Mouse (Mus musculus) right cerebral cortex, postnatal 10 days (tissue): Measurements from ENCODE around the gene Cnksr1.
A peak's percentile ranks its signal among the peaks of the same experiment; 100 is the strongest.

Experiments
- DNase-seq, 2 experiments: peaks; one replicate each; pipeline ENCODE4 v3.0.0; 2021; ENCODE audit warnings: low spot score in 2 of 2

Cnksr1 gene

DNA sequence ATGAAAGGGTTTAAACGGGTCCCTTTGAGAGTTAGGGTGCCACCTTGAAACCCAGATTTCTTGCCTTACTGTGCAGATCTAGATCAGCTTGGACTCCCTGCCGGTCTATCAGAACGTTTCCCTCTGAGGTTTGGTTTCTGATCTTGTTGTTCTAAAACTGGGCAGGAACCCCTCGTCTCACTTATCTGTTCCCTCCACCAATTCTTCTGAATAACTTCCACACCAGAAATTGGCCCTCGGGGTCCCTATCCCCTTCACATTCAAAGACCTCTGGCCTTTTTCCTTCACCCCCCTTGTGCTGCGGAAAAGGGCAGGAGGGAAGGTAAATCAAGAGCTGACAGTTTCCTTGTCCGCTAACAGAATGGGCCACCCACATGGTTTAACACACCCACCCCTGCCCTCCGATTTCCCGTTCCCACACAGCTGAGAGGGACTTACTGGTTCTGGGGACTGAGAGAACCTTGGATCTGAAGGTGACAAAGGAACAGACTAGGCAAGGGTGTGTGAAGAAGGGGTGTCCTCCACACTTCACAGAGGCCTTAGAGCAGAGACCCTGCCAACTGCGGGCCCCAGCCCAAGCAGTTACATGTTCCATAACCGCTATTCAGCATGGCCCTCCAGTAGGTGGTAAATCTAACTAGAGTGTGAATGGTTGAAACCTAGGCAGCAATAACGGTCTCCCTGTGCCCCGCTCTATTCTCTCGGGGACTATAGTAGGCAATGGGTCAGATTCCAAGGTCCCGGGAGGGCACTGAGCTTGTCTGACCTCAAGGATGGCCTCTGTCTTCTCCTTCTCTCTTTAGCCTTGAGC, 14.9 kb upstream of the Cnksr1 start:
- no peak for DNase-seq

DNA sequence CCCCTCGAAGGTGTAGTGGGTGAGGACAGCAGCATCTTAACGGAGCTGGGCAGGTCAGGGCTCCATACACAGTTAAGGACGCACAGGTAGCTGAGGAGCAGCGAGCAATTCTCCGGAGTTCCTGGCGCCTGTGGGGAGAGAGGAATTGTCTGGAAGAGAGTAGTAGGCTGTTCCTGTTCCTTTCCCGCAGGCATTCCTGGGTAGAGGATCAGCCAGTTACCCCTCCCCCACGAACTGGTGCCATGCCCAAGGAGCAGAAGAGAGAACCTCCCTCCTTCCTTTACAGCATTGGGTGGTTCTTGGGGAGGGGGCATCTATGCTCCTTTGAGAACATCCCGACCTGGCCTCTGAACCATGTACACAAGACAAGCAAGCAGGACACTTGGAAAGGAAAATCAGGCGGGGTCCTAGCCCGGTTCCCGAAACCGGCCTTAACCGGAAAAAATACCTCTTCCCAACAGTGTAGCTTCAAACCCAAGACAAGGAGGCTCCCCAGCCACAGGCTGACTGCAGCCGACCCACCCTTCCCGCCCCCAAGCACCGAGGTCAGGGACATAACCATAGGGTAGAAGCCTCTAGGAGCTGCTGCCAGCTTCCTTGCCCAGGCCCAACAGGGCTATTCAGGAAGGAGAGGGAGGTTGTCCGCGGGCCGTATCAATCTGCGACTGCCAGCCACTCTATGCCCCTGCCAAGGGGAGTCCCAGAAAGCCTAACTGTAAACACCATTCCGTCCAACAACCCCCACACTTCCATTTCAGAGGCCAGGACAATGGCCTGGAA, 14.1 kb upstream of the Cnksr1 start:
- peak in 1 of 2 experiments; percentile 35 for DNase-seq

- peak; percentile 72 to 76 for DNase-seq
Measured at GRCm38 (mm10) chr4:134251241-134252130, 13.3 kb upstream of the Cnksr1 start.

DNA sequence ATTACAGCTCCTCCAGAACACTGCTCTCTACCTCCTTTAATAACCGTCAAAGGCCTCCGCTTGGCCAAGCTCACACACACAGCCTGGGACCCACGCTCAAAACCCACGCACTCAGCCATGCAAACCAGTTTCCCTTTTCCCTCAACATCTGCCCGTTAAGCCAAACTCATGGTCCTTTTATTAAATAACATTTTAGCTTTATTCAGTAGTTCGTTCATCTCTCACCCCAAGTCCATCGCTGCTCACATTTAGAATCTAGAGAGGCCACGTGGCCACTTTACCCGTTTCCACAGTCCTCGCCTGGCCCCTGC, 12.7 kb upstream of the Cnksr1 start:
- no peak for DNase-seq

DNA sequence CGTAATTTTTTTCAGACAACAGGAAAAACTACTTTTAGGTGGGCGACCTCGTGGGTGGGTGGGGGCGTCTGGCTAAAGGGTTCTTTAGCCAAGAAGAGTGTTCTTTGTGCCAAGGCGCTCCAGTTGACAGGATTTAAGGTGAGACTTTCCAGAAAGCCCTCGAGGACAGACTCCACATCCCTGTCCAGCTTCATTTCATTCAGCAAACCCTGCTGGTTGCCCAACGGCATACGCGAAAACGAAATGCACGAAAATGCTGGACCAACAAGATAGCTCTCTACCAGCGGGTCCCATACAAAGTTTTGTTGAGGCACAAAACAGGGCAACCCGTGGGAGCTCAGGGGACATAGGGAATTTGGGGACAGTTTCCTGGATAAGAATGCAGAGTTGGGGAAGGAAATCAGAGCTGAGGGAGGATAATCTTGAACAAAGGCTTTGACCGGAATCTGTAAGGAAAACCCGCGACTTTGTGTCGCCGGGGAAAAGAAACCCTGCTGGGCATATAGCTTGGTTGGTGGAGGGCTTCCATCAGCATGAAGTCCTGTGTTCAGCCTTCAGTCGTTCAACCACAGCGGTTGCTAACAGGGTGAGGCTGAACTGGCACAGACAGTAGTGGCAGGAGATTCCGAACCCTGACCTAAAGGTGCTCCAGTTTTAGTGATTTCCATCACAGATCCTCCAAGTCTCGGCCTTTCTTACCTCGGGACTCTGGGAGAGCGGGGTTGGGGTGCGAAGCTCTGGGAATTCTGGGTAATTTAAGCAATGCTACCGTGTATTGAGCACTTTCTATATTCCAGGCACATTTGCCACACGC, 12.1 kb upstream of the Cnksr1 start:
- DNase-seq, result no peak

DNA sequence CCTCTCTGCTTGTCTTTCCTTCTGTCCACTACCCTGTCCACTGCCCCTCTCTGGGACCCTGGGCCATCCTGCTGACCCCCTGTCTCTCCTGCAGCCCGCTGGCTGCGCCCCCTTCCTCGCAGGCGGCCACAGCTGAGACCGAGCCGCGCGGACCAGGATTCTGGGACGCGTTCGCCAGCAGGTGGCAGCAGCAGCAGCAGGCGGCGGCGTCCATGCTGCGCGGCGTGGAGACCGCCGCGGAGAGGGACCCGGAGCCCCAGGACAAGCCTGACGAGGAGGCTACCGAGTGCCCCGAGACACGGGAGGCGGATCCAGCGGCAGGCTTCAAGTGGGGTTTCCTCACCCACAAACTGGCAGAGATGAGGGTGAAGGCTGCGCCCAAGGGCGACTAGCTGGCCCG, 11.5 kb upstream of the Cnksr1 start:
- DNase-seq, result peak; percentile 75 to 82

DNA sequence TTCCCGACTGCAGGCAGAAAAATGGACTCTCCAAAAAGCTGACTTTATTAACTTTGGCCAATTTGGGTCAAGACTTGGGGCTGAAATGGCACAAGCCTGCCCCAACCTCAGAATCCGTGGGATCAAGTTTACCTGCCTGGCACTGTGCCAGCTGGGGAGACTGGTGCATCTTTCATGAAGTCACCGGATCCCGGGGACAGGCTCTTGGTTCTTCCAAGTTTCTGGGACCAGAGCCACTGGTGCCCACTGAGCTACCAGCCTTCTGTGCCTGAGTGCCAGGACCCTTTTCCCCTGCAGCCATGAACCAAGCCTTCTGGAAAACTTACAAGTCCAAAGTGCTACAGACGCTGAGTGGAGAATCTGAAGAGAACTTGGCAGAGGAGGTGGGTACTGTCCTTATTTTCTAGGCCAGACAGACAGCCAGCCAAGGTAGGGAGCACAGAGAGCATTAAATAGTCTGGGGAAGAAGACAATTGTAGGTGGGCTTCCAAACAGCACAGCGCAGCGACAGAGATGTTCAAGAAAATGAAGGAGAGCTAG, 8.6 kb upstream of the Cnksr1 start, which contains the start of gene Gm30191:
Gm30191 (plus strand) TSS at position 217 of the 540 bp plus-strand sequence.
- DNase-seq, result peak in 1 of 2 experiments; percentile 44

DNA sequence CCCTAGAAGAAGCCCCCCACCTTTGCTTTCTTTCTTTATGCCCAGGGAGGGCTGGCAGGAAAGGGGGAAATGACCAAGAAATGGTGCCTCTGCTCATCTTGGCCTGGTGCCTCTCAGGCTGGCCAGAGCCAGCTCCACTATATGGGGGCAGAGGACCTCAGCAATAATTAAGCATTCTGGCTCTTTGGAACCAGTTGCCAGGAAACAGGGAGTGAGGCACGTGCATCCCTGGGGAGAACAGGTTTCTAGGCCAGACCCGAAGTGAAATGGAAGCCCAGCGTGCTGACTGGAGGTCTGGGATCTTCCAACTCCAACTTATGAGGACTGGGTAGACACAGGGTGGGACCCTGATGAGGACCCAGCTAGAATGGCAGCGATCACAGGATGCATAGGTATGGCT, 8.1 kb upstream of the Cnksr1 start:
- DNase-seq, result no peak

DNA sequence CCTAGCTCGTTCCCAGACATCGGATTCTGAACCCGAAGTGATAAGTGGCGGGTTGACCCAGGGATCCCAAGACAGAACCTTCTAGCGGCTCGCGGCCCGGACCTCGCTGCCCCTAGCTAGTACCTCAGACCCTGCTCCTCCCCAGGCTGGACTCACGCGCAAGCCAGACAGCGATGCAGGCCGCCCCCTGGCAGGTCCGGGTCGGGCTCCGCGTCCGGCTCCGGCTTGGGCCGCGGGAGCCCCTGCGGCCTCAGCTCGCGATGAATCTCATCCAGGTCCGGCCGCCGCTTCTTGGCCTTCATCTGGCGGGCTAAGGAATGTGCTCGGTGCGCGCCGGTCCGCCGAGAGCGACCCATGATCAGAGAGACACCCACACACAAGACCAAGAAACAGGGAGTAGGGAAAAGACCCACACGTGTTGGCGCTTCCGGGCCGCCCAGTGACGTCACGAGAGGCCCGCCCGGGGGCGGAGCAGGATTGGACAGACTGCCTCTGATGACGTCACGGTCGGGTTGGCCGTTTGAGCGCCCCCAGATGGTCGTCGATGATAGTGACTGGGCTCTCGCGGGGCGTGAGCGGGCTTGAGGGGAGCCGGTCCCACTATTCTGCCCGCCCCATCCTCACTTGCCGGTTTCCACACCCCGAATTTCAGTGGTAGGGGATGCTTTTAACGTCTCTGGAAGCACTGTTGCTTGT, 7.1 kb upstream of the Cnksr1 start, which contains the start of gene Zfp593:
Zfp593 (minus strand) TSS at position 445 of the 696 bp plus-strand sequence.
- DNase-seq, result peak; percentile 96 to 97

- no peak for DNase-seq
Measured at GRCm38 (mm10) chr4:134243516-134244250, 5.5 kb upstream of the Cnksr1 start, which contains the start of gene E130218I03Rik. E130218I03Rik (plus strand) TSS chr4:134243662.

DNA sequence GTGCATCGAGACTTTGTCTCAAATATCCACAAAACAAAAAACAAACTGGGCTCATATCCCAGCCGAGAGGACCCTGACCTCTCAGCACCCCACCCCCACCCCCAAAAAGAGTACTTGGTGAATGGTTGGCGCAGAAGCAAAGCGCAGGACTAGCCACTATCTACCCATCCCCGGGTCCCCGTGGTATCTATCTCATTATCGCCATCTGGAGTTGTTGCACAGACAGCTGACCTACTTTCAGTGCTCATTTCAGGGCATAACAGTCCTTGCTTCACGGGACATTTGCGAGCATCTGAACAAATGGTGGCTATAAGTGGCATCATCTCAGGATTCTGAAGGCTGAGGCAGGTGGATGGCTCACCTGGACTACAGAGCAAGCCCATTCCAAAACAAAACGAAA, 487 bp upstream of the Cnksr1 start:
- no peak for DNase-seq

GRCm38 (mm10) chr4:134237582-134238278, 469 bp downstream of the Cnksr1 start:
- no peak for DNase-seq

- no peak for DNase-seq
Measured at GRCm38 (mm10) chr4:134234876-134235275, 3.3 kb downstream of the Cnksr1 start.

GRCm38 (mm10) chr4:134230431-134230830, 7.8 kb downstream of the Cnksr1 start:
- DNase-seq, result no peak

- no peak for DNase-seq
Measured at GRCm38 (mm10) chr4:134227194-134227593, 11.0 kb downstream of the Cnksr1 start, which contains the start of gene Catsper4. Catsper4 (minus strand) TSS chr4:134227383.

DNA sequence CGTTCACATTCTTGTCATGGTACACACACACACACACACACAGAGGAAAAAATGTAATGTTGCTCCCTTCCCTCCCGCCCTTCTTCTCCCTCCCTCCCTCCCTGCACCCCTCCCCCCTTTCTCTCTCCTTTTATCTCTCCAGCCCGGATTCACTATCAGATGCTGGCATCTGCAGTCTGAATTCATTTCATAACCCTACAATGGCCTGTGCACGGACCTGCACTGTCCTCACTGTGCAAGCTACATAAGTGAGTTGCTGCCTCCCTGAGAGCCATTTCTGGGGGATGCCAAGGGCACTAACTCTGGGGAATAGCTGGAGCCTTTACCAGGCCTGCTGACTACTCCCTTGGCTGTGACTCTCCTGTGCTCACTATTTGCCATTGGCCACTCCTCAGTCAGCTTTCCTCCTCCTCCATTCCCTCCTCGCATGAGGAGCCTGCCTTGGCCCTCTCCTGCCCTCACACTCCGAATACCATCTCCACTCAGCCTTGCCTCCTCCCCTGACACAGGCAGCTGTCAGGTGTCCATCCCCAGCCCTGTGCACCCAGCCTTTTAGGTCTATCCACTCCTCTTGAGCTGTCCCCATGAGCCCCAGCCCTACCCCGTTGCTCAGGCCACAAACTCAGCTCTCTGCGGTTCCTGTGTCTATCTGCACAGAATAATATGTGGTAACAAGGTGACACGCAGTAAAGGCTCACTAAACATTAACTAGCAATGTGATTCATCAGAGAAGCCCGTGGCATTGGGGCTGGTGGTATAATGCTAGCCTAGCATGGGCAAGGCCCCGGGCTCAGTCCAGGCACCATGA, 15.2 kb downstream of the Cnksr1 start:
- no peak for DNase-seq

DNA sequence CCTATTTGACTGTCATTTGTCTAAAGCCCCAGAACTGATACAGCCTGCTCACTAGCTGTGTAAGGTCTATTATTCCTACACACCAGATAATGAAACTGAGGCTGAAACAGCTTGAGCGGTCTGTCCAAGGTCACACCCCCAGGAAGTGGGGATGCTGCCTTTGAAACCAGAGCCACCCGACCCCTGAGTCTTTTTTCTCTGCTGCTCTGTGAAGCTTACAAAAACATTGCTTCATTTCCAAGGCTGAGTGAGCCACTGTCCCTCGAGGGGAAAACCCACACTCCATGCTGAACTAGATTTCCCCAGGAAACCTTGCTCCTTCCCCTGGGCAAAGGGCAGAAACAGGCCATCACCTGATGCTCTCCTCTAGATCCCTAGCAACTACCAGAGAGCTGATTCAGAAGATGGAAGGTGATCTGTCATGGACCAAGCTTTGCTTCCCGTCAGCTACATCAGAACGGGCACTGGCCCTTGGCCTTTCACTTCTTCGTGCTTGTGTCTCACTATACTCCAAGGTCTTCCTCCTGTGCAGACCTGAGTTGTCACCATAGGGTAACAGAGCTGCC, 31.6 kb downstream of the Cnksr1 start:
- no peak for DNase-seq
